Mouse (Mus musculus) cerebellum, adult 2 months (tissue): ENCODE data around the gene Pla2g4a.

Experiments used
- CTCF ChIP-seq: fragments of 200-500 bp; IDR thresholded peaks from 2 replicates; pipeline ENCODE4 v1.5.1; 2011; ENCODE audit warnings: low read depth, mild to moderate bottlenecking, control low read depth, low read length, moderate library complexity, borderline replicate concordance; ENCODE audit not compliant: insufficient read depth
- POLR2A ChIP-seq: fragments of 200-500 bp; IDR thresholded peaks from 2 replicates; pipeline ENCODE4 v1.6.1; 2011; ENCODE audit warnings: low read length, control low read depth, borderline replicate concordance; ENCODE audit not compliant: insufficient read depth

- no peak for TF ChIP-seq POLR2A
- TF ChIP-seq CTCF: no peak
These were observed 120.7 kb downstream of the Pla2g4a start for GRCm38 (mm10) chr1:149840312-149840930.
